Mouse (Mus musculus): Measurements from ENCODE around the gene Actrt1.

Gene Actrt1

DNA sequence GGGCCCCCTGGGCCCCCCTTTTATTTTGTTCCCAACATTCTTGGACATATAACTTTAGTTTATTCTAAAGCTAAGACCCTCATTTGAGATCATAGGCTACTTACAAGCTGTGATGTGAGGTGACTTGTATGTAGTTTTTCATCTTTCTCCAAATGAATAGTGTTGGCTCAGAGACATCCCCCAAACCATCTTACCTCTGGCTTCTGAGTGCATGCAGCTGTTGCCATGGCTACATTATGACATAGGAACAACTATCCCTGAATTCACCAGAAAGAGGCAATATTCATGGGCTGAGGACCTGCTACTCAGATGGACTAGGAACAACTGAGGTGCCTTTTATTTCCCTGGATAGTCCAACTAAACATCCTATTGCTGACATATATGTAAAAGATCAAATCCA, at the start of gene Actrt1:
Gene Actrt1, plus strand, starts transcription at position 301 of the 400 bp plus-strand sequence.
- no peak for DNase-seq (ENCODE audit: low spot score)

DNA sequence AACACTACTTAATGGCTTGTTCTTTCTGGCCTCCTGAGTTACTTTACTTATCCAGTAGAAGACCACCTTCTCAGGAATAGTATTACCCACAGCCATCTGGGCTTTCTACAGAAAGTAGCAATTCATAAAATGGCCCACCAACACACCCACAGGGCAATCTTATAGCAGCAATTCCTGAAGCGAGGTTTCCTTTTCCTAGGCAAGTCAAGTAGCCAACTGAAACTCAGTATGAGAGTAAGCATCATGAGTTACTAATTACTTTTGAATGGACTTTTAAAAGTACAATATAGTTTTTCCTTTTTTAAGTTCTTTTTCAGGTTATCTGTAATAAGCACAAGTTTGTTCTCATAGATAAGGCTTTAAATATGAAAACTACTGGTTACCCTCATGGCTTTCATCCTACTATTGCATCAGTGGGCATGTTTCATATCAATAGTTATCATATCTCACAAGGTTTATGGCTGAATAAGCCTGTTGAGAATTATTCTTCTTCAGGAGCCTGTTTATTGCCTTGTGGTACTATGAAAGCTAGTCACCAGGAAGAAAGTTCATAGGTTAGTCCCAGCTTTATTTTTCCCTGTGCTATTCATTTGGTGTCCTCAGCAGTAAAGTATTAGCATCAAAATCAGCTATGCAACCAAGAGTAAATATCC, 2.8 kb downstream of the Actrt1 start:
- no peak for DNase-seq (ENCODE audit: low spot score)

Measured in c-Kit-positive CD71-positive TER-119-positive erythroid progenitor cells, embryonic 14.5 days (primary cell).